Mouse (Mus musculus): Measurements from ENCODE around the gene Ube2b.

- TF ChIP-seq POLR2A (IDR thresholded peaks at IDR 0.05; ENCODE audit: insufficient read length, low read depth): no peak
- no peak for TF ChIP-seq MAX (IDR thresholded peaks at IDR 0.05; ENCODE audit: low read depth)
- no peak for TF ChIP-seq MYOG (IDR thresholded peaks at IDR 0.05; ENCODE audit: control insufficient read depth in 1 of 3, insufficient read depth in 1 of 3, insufficient read length in 2 of 3, low read depth in 2 of 3)
- TF ChIP-seq TCF12 (IDR thresholded peaks at IDR 0.05; ENCODE audit: insufficient read depth, poor library complexity, severe bottlenecking): no peak
- TF ChIP-seq USF1 (IDR thresholded peaks at IDR 0.05; ENCODE audit: low read depth): no peak
- no peak for TF ChIP-seq E2F4 (IDR thresholded peaks at IDR 0.05; ENCODE audit: insufficient read depth)
- TF ChIP-seq MYOD1 (IDR thresholded peaks at IDR 0.05; ENCODE audit: control insufficient read depth in 1 of 3, insufficient read length in 2 of 3, low read depth in 2 of 3): no peak
- no peak for TF ChIP-seq POLR2AphosphoS2 (IDR thresholded peaks at IDR 0.05; ENCODE audit: insufficient read length, low read depth)
- TF ChIP-seq SRF (IDR thresholded peaks at IDR 0.05; ENCODE audit: control insufficient read depth, insufficient read length, low read depth): no peak
Measured at GRCm38 (mm10) chr11:51969511-51969910, 31.1 kb downstream of the Ube2b start.

Data from myocyte (in vitro differentiated cells).